Mouse (Mus musculus) CH12.LX (cell line): ENCODE data around the gene D10Jhu81e. TPM values are rescaled to one million over a fixed set of nuclear protein-coding genes. Genes with fewer than 3 reads are reported as not detected.

ENCODE experiments used
- DNase-seq: peaks from one replicate; pipeline ENCODE4 v3.0.0-alpha.2; 2013; ENCODE audit errors: extremely low read depth
- H3K27ac ChIP-seq: 2 replicates; pipeline ENCODE4 v1.5.1; 2012; ENCODE audit warnings: low read depth, mild to moderate bottlenecking, control low read depth, moderate library complexity; ENCODE audit not compliant: insufficient read depth
- H3K27me3 ChIP-seq: replicated peaks from 2 replicates; pipeline ENCODE3; 2012; ENCODE audit warnings: inconsistent platforms
- H3K36me3 ChIP-seq, 2 experiments: replicated peaks in 1 of 2; 2 replicates each; pipeline versions ENCODE3 to v1.6.1; 2012; ENCODE audit warnings: inconsistent platforms in 1 of 2, low read length in 1 of 2, mild to moderate bottlenecking in 1 of 2, mixed read lengths in 1 of 2, moderate library complexity in 1 of 2; ENCODE audit not compliant: control insufficient read depth in 1 of 2, insufficient read depth in 1 of 2
- H3K4me1 ChIP-seq, 2 experiments: 2 replicates each; pipeline ENCODE4 v1.6.1; 2012; ENCODE audit warnings: inconsistent platforms in 1 of 2, moderate library complexity in 1 of 2; ENCODE audit not compliant: insufficient read depth in 2 of 2, control insufficient read depth in 1 of 2
- H3K4me2 ChIP-seq: 2 replicates; pipeline ENCODE4 v1.6.1; 2012; ENCODE audit warnings: low read depth, mild to moderate bottlenecking, control low read depth; ENCODE audit not compliant: poor library complexity, insufficient read depth, severe bottlenecking
- H3K4me3 ChIP-seq, 3 experiments: fragments of 150-350 bp in 1 of 3; sonication (generic) in 1 of 3; replicated peaks in 1 of 3; 2 replicates each; pipeline versions ENCODE3 to v1.5.1; 2011 to 2012; ENCODE audit warnings: low read depth in 2 of 3, low read length in 2 of 3, mild to moderate bottlenecking in 2 of 3, moderate library complexity in 2 of 3, control low read depth in 1 of 3, improper control_type of control experiment in 1 of 3, inconsistent platforms in 1 of 3, mixed read lengths in 1 of 3; ENCODE audit not compliant: poor library complexity in 1 of 3
- H3K79me2 ChIP-seq: replicated peaks from 2 replicates; pipeline ENCODE4 v1.6.1; 2012; ENCODE audit warnings: mild to moderate bottlenecking, moderate library complexity; ENCODE audit not compliant: control insufficient read depth, poor library complexity, insufficient read depth, severe bottlenecking; ENCODE audit errors: extremely low read depth
- H3K9ac ChIP-seq: 2 replicates; pipeline ENCODE4 v1.6.1; 2012; ENCODE audit warnings: low read depth, mild to moderate bottlenecking, control low read depth, moderate library complexity; ENCODE audit not compliant: insufficient read depth
- H3K9me3 ChIP-seq: replicated peaks from 2 replicates; pipeline ENCODE3; 2012; ENCODE audit warnings: low read length, inconsistent platforms, mixed read lengths
- BHLHE40 ChIP-seq: IDR thresholded peaks from 2 replicates; pipeline ENCODE4 v1.6.1; 2011; ENCODE audit warnings: mild to moderate bottlenecking, low read depth, low read length, improper control_type of control experiment
- CHD1 ChIP-seq: IDR thresholded peaks from 2 replicates; pipeline ENCODE4 v1.6.1; 2012; ENCODE audit warnings: low read depth, low read length, improper control_type of control experiment, inconsistent platforms
- CHD2 ChIP-seq: IDR thresholded peaks from 2 replicates; pipeline ENCODE4 v1.6.1; 2011; ENCODE audit warnings: low read length, improper control_type of control experiment
- CTCF ChIP-seq, 2 experiments: IDR thresholded peaks in 1 of 2; conservative IDR thresholded peaks in 1 of 2; 2 replicates each; pipeline ENCODE4 v1.5.1; 2011 to 2012; ENCODE audit warnings: low read depth in 2 of 2, low read length in 2 of 2, improper control_type of control experiment in 1 of 2, inconsistent platforms in 1 of 2, mild to moderate bottlenecking in 1 of 2, moderate library complexity in 1 of 2
- E2F4 ChIP-seq: IDR thresholded peaks from 2 replicates; pipeline ENCODE4 v1.6.1; 2011; ENCODE audit warnings: low read depth, low read length, improper control_type of control experiment; ENCODE audit not compliant: insufficient replicate concordance
- ELF1 ChIP-seq: IDR thresholded peaks from 2 replicates; pipeline ENCODE4 v1.6.1; 2014; ENCODE audit warnings: low read depth, mild to moderate bottlenecking, inconsistent platforms, low read length, improper control_type of control experiment
- ETS1 ChIP-seq: conservative IDR thresholded peaks from 2 replicates; pipeline ENCODE4 v1.6.1; 2012; ENCODE audit warnings: low read depth, mild to moderate bottlenecking, inconsistent platforms, low read length, improper control_type of control experiment, moderate library complexity
- HCFC1 ChIP-seq: IDR thresholded peaks from 2 replicates; pipeline ENCODE4 v1.6.1; 2012; ENCODE audit warnings: low read depth, mild to moderate bottlenecking, inconsistent platforms, low read length, improper control_type of control experiment
- IRF4 ChIP-seq: IDR thresholded peaks from 2 replicates; pipeline ENCODE4 v1.6.1; 2014; ENCODE audit warnings: low read depth, mild to moderate bottlenecking, inconsistent platforms, low read length, improper control_type of control experiment
- JUN ChIP-seq: IDR thresholded peaks from 2 replicates; pipeline ENCODE4 v1.6.1; 2011; ENCODE audit warnings: low read depth, mild to moderate bottlenecking, low read length, improper control_type of control experiment, moderate library complexity; ENCODE audit not compliant: insufficient read depth
- KAT2A ChIP-seq: IDR thresholded peaks from 2 replicates; pipeline ENCODE4 v1.6.1; 2012; ENCODE audit warnings: low read length, improper control_type of control experiment, inconsistent platforms; ENCODE audit not compliant: insufficient replicate concordance
- MAX ChIP-seq: IDR thresholded peaks from 2 replicates; pipeline ENCODE4 v1.6.1; 2011; ENCODE audit warnings: low read length, improper control_type of control experiment
- MAZ ChIP-seq: IDR thresholded peaks from 2 replicates; pipeline ENCODE4 v1.6.1; 2012; ENCODE audit warnings: low read depth, mild to moderate bottlenecking, inconsistent platforms, low read length, improper control_type of control experiment, moderate library complexity
- MEF2A ChIP-seq: IDR thresholded peaks from 2 replicates; pipeline ENCODE4 v1.6.1; 2014; ENCODE audit warnings: low read depth, mild to moderate bottlenecking, inconsistent platforms, low read length, improper control_type of control experiment, borderline replicate concordance
- MXI1 ChIP-seq: IDR thresholded peaks from 2 replicates; pipeline ENCODE4 v1.6.1; 2011; ENCODE audit warnings: mild to moderate bottlenecking, low read depth, low read length, improper control_type of control experiment
- MYC ChIP-seq: IDR thresholded peaks from 2 replicates; pipeline ENCODE4 v1.6.1; 2011; ENCODE audit warnings: low read depth, mild to moderate bottlenecking, improper control_type of control experiment, low read length
- NELFE ChIP-seq: IDR thresholded peaks from 2 replicates; pipeline ENCODE4 v1.6.1; 2011; ENCODE audit warnings: low read depth, low read length, improper control_type of control experiment
- POLR2A ChIP-seq: IDR thresholded peaks from 2 replicates; pipeline ENCODE4 v1.6.1; 2011; ENCODE audit warnings: low read depth, mild to moderate bottlenecking, improper control_type of control experiment, low read length
- RAD21 ChIP-seq: IDR thresholded peaks from 2 replicates; pipeline ENCODE4 v1.6.1; 2011; ENCODE audit warnings: low read depth, mild to moderate bottlenecking, low read length, improper control_type of control experiment, moderate library complexity
- RCOR1 ChIP-seq: conservative IDR thresholded peaks from 2 replicates; pipeline ENCODE4 v1.6.1; 2012; ENCODE audit warnings: low read depth, mild to moderate bottlenecking, inconsistent platforms, low read length, improper control_type of control experiment
- SIN3A ChIP-seq: IDR thresholded peaks from 2 replicates; pipeline ENCODE4 v1.6.1; 2012; ENCODE audit warnings: low read length, improper control_type of control experiment, inconsistent platforms
- TBP ChIP-seq: conservative IDR thresholded peaks from 2 replicates; pipeline ENCODE4 v1.6.1; 2011; ENCODE audit warnings: low read depth, low read length, improper control_type of control experiment
- TCF12 ChIP-seq: IDR thresholded peaks from 2 replicates; pipeline ENCODE4 v1.6.1; 2014; ENCODE audit warnings: low read depth, mild to moderate bottlenecking, inconsistent platforms, low read length, improper control_type of control experiment
- UBTF ChIP-seq: IDR thresholded peaks from 2 replicates; pipeline ENCODE4 v1.6.1; 2012; ENCODE audit warnings: low read depth, mild to moderate bottlenecking, inconsistent platforms, low read length, improper control_type of control experiment, moderate library complexity
- USF1 ChIP-seq: IDR thresholded peaks from 2 replicates; pipeline ENCODE4 v1.6.1; 2014; ENCODE audit warnings: low read depth, mild to moderate bottlenecking, inconsistent platforms, low read length, improper control_type of control experiment
- ZC3H11A ChIP-seq: IDR thresholded peaks from 2 replicates; pipeline ENCODE4 v1.6.1; 2012; ENCODE audit warnings: low read depth, mild to moderate bottlenecking, inconsistent platforms, low read length, improper control_type of control experiment
- ZKSCAN1 ChIP-seq: IDR thresholded peaks from 2 replicates; pipeline ENCODE4 v1.6.1; 2012; ENCODE audit warnings: low read depth, inconsistent platforms, low read length, improper control_type of control experiment, borderline replicate concordance
- ZMIZ1 ChIP-seq: IDR thresholded peaks from 2 replicates; pipeline ENCODE4 v1.6.1; 2012; ENCODE audit warnings: low read depth, mild to moderate bottlenecking, inconsistent platforms, low read length, improper control_type of control experiment
- ZNF384 ChIP-seq: IDR thresholded peaks from 2 replicates; pipeline ENCODE4 v1.6.1; 2012; ENCODE audit warnings: low read depth, low read length, improper control_type of control experiment, inconsistent platforms
- dilution Hi-C: fragments of 300-500 bp; cut with MboI; formaldehyde crosslinking; loops from 2 replicates; pipeline ENCODE4 v1.14.3; 2020; ENCODE audit warnings: low sequenced_read_pairs; ENCODE audit not compliant: extremely low pct_unique_long_range_greater_than_20kb, extremely low pct_ligation_motif_present
- in situ Hi-C: fragments of 300-500 bp; cut with MboI; formaldehyde crosslinking; loops from 3 replicates; pipeline ENCODE4 v1.14.3; 2019; ENCODE audit warnings: low sequenced_read_pairs, low pct_ligation_motif_present, low pct_unique_long_range_greater_than_20kb, mixed read lengths
- polyA plus RNA-seq: library from polyadenylated mRNA; unstranded; fragments of >175 nt; gene quantifications from 2 replicates; pipeline ENCODE4 v1.2.1, GENCODE M21; 2012; ENCODE audit warnings: low read depth; ENCODE audit not compliant: insufficient read length
- total RNA-seq, 2 experiments: library from RNA; depleted of rRNA; stranded (reverse); fragments of 300-350 nt in 1 of 2; fragments of >200 nt in 1 of 2; gene quantifications; 2 replicates each; pipeline ENCODE4 v1.2.3; 2012 to 2014

Gene D10Jhu81e
- total and polyA plus RNA-seq, 3 experiments = 29.9 to 51.0 (median 45.7) TPM

GRCm38 (mm10) chr10:78185381-78185725, 15.8 kb upstream of the D10Jhu81e start:
- TF ChIP-seq MEF2A = 0 out of 2 replicates have a peak, but pooled peaks have one; percentile 5
- 0 out of 2 replicates have a peak, but pooled peaks have one; percentile 4 for TF ChIP-seq TCF12
- no peak for TF ChIP-seq IRF4
- TF ChIP-seq CHD1 = 0 out of 2 replicates have a peak, but pooled peaks have one; percentile 81
- TF ChIP-seq BHLHE40 = no peak
- dilution Hi-C loops = no loop called here

GRCm38 (mm10) chr10:78184531-78185380, 15.2 kb upstream of the D10Jhu81e start, which contains the start of gene Pwp2:
Gene Pwp2, minus strand, starts transcription at chr10:78185149.
- H3K36me3 ChIP-seq = peaks cover 57 to 72% of the 10 kb centered on the region in 2 experiments
- H3K4me2 ChIP-seq = peak within 1 kb of the TSS; percentile 81
- in situ Hi-C loops = loop anchor here (5.0 to 10.0 kb wide), 2 partner anchors 38 to 190 kb away; no protein-coding TSS in a partner anchor
- no peak for TF ChIP-seq UBTF
- TF ChIP-seq IRF4 = no peak
- TF ChIP-seq KAT2A = peak; percentile 73; the same call in 1 of the 2 replicates
- peak; percentile 99 for TF ChIP-seq SIN3A
- TF ChIP-seq POLR2A = peak; percentile 92
- TF ChIP-seq USF1 = peak; percentile 29; the same call in 1 of the 2 replicates
- peak; percentile 87 for TF ChIP-seq HCFC1
- TF ChIP-seq MYC = peak; percentile 96
- TF ChIP-seq ZKSCAN1 = no peak
- TF ChIP-seq MXI1 = peak; percentile 100
- TF ChIP-seq TBP = 0 out of 2 replicates have a peak, but pooled peaks have one; percentile 62
- TF ChIP-seq CTCF (conservative IDR thresholded peaks at IDR 0.05 in 1 of 2, IDR thresholded peaks at IDR 0.05 in 1 of 2; ENCODE audit: low read depth in 2 of 2, low read length in 2 of 2) = no peak
- TF ChIP-seq RAD21 = no peak
- TF ChIP-seq ZMIZ1 = no peak; the same call in 1 of the 2 replicates
- TF ChIP-seq CHD2 = peak; percentile 58; the same call in 1 of the 2 replicates
- TF ChIP-seq ETS1 = peak; percentile 18; the same call in 1 of the 2 replicates
- peak; percentile 93 for TF ChIP-seq MAX
- no peak for TF ChIP-seq JUN
- no peak for TF ChIP-seq CHD1
- TF ChIP-seq E2F4 = 0 out of 2 replicates have a peak, but pooled peaks have one; percentile 73
- peak; percentile 89 for TF ChIP-seq MAZ
- peak; percentile 82 for TF ChIP-seq NELFE
- TF ChIP-seq RCOR1 = no peak
- peak; percentile 66; the same call in 1 of the 2 replicates for TF ChIP-seq MEF2A
- TF ChIP-seq ZNF384 = no peak
- peak; percentile 92 for TF ChIP-seq ELF1
- no peak for TF ChIP-seq ZC3H11A

More at GRCm38 (mm10) chr10:78185381-78185725, 15.8 kb upstream of the D10Jhu81e start:
- Histone ChIP-seq H3K27ac (peak overlapping the region; percentile 49), H3K4me3 (peak overlapping the region; percentile 41 to 76 (median 67)), H3K4me2 (peak overlapping the region; percentile 75), H3K9me3 (no peaks in the 10 kb centered on the region), H3K27me3 (no peaks in the 10 kb centered on the region), H3K79me2 (peaks cover 10% of the 10 kb centered on the region), H3K9ac (peak overlapping the region; percentile 49; the same call in 1 of the 2 replicates), H3K36me3 (peaks cover 57 to 72% of the 10 kb centered on the region in 2 experiments), H3K4me1 (peaks cover 6 to 11% of the 10 kb centered on the region in 2 experiments; a peak in 3 of 4 replicates)
- in situ Hi-C loops = loop anchor here (5.0 to 10.0 kb wide), 2 partner anchors 37 to 189 kb away; no protein-coding TSS in a partner anchor
- no peak for DNase-seq

More at GRCm38 (mm10) chr10:78184531-78185380, 15.2 kb upstream of the D10Jhu81e start, which contains the start of gene Pwp2:
- Histone ChIP-seq H3K4me1 (peaks cover 6 to 11% of the 10 kb centered on the region in 2 experiments; a peak in 3 of 4 replicates), H3K79me2 (peaks cover 10% of the 10 kb centered on the region), H3K4me3 (peak within 1 kb of the TSS; percentile 67 to 92 (median 81)), H3K9ac (peak within 1 kb of the TSS; percentile 91), H3K27ac (peak within 1 kb of the TSS; percentile 49), H3K9me3 (no peaks in the 10 kb centered on the region), H3K27me3 (no peaks in the 10 kb centered on the region)
- dilution Hi-C loops = no loop called here
- peak; percentile 97 for DNase-seq
